Mouse (Mus musculus) heart, postnatal 14 days (tissue): ENCODE measurements around the gene Pigl. TPM values are rescaled to one million over a fixed set of nuclear protein-coding genes. Genes with fewer than 3 reads are reported as not detected.
"Not testable (repeated sequence)": the region's sequence is repeated elsewhere in the genome, so short reads cannot be mapped to it uniquely, and the experiment has no call there.

ENCODE experiments used
- DNase-seq, 2 experiments: peaks; one replicate each; pipeline ENCODE4 v3.0.0; 2021 to 2022
- intact Hi-C: fragments of 180-260 bp; cut with DNase I; formaldehyde crosslinking; loops from one replicate; pipeline ENCODE4 v1.15.1; 2025
- long read RNA-seq, 2 experiments: library from polyadenylated mRNA; stranded (forward); transcript quantifications; one replicate each; pipeline ENCODE4 v2.0.0; 2021
- total RNA-seq, 2 experiments: library from RNA; stranded (reverse); gene quantifications; 2 replicates each; pipeline ENCODE4 v1.2.3; 2021

Pigl gene
- total RNA-seq: 1 to 10 TPM; 3.8 to 4.3 TPM
- long read RNA-seq, experiment 1, partial matches to known transcripts: 0 of 9 reads
- long read RNA-seq, experiment 1, other reads (novel, unspliced or antisense): 8 of 9 reads
- long read RNA-seq, experiment 2, partial matches to known transcripts: 0 of 5 reads
- long read RNA-seq, experiment 2, other reads (novel, unspliced or antisense): 4 of 5 reads

DNA sequence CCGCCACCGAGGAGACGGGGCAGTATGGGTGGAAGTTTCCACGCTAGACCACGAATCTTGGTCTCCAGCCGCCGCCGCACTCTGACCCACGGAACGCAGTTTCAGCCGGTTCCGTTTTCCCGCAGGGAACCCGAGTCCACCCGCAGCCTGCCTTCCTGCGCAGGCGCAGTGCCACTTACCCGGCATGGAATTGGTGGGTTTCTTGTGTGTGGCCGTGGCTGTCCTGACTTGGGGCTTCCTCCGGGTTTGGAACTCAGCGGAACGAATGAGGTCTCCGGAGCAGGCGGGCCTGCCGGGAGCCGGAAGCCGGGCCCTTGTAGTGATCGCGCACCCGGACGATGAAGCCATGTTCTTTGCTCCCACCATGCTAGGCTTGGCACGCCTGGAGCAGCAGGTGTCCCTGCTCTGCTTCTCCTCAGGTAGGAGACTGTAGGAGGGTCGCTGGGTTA is at the start of gene Pigl, which contains the start of gene Ncor1:
TSS of gene Pigl (plus strand) at position 185 of the 449 bp plus-strand sequence.
TSS of gene Ncor1 (minus strand) at position 266 of the 449 bp plus-strand sequence.
- peak; percentile 84 to 85 for DNase-seq
- intact Hi-C loops: loop anchor here (1.0 to 5.0 kb wide), 2 partner anchors 38 to 94 kb away; partner anchors contain the start of gene Ubb

DNA sequence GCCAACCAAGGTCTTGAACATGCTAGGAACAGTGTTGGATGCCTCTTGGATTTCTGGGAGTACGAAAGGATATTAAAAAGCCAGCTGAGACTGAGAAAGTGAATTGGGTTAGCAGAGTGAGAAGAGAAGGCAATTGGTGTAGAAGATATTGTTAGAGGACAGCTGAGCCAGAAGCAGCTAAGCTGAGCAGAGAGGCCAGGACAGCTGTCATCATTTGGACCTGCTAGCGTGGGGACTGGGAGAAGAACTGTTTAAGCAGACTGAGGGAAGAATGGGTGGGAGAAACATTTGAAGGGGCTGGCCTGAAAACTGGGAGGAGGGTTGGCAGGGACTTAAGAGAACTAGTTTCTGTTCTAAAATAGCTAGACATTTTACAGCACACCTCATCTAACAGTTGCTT is 49.4 kb upstream of the Pigl start:
- intact Hi-C loops: no loop called here
- no peak for DNase-seq

DNA sequence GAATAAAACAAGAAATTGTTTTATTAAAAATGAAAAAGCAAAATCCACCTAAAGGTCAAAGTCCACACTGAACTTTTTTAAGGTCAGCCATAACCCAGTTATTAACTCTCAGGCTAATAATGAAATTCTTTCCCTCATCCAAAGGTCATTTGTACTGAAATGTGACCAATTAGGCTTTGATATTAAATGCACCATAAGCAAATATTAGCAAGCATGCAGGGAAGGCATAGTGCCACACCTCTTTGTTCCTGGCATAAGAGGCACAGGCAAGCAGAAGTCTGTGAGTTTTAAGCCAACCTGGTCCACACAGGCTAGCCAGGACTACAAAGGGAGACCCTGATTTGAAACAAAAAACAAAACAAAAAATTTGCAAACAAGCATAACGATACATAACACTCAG is 48.6 kb upstream of the Pigl start:
- DNase-seq: no peak
- intact Hi-C loops: no loop called here

DNA sequence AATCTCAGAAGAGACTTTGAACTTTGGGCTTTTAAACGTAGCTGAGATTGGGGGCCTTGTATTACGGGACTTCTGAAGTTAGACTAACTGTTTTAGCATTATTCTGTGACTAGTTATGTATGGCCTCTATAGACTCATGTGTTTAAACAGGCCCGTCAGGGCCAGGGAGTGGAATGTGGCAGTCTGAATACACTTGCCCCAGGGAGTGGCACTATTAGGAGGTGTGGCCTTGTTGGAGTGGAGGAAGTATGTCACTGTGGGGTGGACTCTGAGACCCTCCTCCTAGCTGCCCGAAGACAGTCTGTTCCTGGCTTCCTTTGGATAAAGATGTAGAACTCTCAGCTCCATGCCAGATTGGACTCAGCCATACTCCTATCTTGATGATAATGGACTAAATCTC is 43.2 kb upstream of the Pigl start:
- DNase-seq: no peak
- intact Hi-C loops: no loop called here

DNA sequence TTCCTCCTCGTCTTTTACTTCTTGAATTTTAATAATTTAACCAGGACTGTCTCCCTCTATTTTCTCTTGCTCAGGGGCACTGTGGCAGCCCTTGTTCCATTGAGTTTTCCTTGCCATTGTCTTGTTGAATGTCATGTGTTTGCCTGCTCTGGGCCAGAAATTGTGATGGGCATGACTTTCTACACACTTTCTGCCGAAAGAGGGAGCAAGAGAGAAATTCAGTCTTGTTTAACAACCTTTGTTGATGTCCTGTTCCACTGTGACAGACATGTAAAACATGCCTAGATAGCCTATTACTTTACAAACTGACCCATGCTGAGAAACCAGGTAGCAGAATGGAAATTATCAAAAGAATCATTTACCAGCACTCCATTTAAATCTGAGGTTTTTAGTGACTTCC is 33.7 kb upstream of the Pigl start:
- DNase-seq: no peak
- intact Hi-C loops: no loop called here

DNA sequence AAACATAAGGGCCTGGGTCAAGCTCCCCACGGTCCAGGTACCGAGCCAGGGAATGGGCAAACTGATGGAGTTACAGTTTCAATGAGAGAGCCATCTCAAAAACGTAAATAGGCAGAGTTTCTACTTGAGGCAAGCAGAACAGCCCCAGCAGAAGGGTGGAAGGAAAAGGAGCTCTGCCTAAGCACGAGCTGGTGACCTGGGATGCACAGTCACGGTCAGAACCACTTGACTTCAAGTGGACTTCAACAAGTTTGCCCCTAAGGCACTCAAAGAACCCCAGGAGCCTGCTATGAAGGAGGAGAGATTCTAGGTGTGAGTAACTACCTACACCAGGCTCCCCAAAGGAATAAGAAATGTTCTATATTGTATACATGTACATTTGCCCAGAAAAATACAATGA is 32.0 kb upstream of the Pigl start:
- intact Hi-C loops: no loop called here
- DNase-seq: no peak

DNA sequence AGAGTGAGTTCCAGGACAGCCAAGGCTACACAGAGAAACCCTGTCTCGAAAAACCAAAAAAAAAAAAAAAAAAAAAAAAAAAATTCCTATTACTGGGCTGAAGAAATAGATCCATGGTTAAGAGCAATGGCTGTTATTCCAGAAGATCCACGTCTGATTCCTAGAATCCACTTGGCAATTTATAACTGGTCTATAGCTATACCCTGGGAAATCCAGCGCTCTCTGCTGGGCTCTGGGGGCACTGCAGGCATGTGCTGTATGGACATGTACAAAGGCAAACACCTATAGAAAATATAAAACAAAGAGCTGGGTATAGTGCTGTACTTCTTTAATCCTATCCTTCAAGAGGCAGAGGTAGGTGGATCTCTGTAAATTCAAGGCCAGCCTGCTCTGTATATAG is 31.2 kb upstream of the Pigl start:
- intact Hi-C loops: no loop called here
- peak in 1 of 2 experiments; percentile 28 for DNase-seq

DNA sequence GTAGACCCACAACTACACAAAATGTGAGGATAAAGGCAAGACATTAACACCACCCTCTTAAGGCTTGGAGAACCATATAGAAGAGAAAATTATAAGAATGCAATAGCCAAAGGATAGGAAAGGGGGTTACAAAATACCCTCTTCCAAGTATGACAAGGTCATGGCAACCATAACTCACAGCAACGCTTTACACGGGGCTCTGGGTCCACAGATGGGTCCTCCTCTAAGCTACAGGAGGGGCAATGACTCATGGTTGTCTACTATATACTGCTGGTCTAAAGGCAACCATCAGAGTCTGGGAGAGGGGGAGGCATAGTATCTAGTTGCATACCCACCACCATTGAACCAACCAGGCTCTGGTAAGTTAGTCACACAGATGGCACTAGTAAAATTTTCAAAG is 26.0 kb upstream of the Pigl start:
- no peak for DNase-seq
- intact Hi-C loops: no loop called here

DNA sequence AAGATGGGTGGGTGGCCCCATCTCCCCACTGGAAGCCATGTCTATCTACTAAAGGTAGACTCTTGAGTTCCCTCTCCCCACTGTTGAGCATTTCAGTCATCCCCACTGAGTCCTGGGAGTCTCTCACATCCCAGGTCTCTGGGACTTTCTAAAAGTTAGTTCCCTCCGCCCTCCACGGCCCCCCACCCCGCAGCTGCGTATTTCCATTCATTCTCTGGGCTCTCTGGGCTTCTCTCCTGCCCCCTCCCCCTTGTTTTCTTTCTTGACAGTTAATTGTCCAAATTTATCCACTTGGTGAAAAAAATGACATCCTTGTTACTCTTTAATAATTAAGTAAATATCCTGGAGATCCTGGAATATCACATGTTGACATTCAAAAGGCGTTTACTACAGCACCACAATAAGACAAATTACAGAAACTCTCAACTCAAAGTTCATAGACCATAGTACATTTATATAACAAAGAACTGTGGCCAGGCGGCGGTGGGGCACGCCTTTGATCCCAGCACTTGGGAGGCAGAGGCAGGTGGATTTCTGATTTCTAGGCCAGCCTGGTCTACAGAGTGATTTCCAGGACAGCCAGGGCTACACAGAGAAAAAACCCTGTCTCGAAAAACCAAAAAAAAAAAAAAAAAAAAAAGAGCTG is 17.5 kb upstream of the Pigl start:
- DNase-seq: no peak
- intact Hi-C loops: no loop called here

DNA sequence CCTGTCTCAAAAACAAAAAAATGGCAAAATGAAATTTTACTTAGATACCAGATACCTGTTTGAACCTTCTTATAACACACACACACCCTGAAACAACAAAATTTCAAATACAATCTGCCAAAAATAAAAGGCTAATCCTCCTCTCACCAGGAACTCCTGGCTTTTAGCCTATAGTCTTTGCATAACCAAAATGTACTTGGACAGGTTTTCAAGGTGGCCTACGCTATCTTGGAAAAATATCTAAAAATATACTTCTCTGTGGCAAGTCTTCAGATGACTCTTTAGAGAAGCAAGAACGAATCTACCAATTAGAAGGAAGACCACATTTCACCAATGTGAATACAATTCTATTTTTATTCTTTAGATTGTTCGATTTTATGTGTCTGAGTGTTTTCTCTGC is 12.5 kb upstream of the Pigl start:
- no peak for DNase-seq
- intact Hi-C loops: no loop called here

DNA sequence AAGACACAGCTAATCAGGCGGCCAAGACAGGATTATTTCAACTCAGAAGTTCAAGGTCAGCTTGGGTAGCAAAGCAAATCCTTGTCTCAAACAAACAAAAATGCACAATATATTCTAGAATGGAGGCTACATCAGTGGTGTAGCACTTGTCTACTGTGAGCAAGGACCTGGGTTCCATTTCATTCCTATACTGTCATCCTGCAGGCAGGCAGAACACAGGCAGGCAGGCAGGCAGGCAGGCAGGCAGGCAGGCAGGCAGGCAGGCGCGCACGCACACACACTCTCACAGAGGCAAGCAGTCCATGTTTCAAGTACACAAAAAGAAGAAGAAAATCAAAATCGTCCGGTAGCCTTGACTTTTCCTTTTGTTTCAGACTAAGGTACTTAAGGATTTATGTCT is 9.3 kb upstream of the Pigl start:
- intact Hi-C loops: no loop called here

DNA sequence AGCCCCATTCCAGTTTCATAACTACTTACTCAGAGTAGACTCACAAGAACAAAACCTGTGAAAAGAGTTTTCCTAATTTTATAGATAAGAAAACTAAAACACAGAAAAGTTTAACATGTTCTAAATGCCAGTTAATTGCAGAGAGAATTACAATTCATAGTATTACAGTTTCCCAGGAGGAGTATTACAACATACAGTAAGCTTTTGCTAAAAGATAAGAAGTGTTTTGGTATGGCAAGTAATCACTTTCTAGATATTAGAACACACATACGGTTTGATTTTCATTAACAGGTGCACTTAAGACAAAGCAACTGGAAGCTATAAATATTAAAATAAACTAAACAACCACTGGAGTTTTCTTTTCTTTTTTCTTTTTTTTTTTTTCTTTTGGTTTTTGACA is 3.1 kb upstream of the Pigl start:
- DNase-seq: no peak
- intact Hi-C loops: loop anchor here (5.0 kb wide), 1 partner anchor 97 kb away; the partner anchor contains the start of gene Ubb

More for the DNA sequence above, 9.3 kb upstream of the Pigl start:
- no peak for DNase-seq

DNA sequence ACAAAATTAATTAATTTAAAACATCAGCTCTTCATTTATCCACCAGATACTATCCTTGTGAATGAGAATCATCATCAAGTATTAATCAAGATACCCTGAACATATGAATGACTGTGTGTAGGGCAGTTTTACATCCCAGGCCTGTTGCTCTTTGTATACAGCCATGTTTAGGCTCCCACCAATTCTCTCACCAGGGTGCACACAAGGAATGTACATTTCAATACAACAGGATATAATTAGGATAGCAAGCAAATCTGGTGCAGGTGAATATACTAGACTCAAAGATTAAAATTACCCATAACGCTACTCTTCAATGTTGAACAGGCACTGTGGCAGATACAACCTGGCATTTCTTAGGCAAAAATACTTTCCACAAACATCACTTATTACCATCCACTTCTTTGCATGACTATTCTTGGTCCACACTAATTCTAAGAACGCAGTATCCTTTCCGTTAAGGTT is 2.2 kb upstream of the Pigl start:
- intact Hi-C loops: loop anchor here (5.0 kb wide), 1 partner anchor 96 kb away; the partner anchor contains the start of gene Ubb

DNA sequence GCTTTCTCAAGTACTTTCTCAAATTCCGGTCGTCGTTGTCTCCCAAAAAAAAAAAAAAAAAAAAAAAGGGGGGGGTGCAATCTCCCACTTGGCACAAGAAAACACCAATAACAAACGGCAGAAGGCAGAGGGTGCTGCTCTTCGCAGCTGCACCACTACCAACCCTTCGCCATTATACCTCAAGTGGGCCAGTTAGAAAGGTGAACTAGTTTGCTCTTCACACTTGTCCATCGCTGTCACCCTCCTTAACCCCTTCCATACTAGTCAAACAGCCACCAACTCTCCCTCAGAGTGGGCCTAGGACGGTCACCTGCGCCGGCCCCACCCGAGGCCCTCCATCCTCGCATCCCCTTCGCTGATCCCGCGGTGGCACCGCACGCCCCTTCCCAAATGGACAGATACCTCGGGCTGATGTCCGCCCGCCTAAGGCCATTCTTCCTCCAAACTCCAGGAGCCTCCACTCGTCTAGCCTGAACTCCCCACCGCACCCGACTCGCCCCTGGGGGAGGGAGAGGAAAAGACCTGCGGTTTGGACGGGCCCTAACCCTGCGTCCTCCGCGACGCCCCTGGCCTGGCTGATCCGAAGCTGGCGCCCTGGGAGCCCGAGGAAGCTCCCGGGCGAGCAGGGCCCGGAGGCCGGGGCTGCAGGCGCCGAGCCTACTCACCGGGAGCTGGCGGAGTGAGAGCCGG is 1.6 kb upstream of the Pigl start:
- intact Hi-C loops: loop anchor here (5.0 kb wide), 1 partner anchor 96 kb away; the partner anchor contains the start of gene Ubb

More for the DNA sequence above, 2.2 kb upstream of the Pigl start:
- no peak for DNase-seq

DNA sequence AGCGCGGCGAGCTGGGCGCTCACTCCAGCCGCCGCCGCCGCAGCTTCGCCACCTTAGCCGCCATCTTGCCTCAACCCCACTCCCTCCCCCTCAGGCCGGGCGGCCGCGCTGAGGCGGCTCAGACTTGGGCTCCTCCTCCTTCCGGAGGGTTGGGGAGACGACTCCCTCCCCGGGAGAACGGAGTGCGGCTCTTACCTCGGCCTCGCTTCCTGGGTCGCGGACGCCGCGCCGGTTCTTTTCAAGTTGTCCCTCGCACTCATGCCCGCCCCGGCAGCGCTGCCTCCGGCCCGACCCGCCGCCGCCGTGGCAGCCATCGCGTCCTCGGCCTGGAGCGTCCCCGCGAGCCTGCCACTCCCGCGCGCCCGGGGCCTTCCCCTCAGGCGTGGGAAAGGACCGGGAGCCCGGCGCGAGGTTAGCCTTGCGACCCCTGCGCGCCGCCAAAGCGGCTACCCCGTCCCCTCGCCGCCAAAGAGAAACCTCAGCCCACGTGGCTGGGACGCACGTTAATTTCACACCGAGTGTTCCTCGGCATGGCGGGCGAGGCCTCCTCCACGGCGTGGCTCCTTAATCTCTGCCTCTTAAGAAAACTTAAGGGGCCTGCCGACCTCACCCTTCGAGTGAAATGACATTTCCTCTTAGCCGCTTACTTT is 894 bp upstream of the Pigl start:
- intact Hi-C loops: loop anchor here (5.0 kb wide), 1 partner anchor 95 kb away; the partner anchor contains the start of gene Ubb
- peak; percentile 91 for DNase-seq

More for the DNA sequence above, 1.6 kb upstream of the Pigl start:
- peak in 1 of 2 experiments; percentile 53 for DNase-seq

DNA sequence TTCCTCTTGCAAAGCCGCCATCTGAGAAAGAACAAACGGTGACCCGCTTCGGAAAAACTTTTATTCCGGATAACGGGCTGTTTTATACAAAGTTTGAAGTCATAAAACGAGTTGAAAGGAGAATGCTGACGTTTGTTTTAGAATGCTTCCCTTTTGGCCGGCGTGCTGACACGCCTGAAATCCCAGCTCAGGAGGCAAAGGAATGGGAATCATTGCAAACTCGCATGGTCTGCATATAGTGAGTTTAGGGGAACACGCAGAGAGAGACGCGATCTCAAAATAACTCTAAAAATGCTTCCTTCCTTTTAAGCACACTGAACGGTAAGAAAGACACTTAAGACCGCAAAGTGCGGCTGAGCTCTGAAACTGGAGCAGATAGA is 379 bp upstream of the Pigl start:
- DNase-seq: no peak

DNA sequence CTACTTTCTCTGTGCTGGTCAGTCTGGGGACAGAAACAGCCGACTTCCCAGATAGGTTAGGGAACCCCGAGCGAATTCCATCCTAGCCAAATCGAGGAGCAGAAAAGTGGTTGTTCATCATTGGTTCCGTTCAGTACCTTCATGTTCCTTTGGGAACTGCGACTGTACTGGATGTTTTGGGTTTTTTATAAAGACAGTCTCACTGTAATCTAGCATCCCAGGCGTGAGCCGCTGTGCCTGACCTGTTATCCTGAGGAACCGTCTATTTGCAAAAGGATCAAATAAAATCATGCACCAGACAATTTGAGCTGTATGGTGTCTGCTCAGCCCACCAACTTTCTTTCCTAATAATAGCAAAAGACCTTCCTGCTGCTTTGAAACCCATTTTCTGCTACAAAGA is 520 bp downstream of the Pigl start:
- DNase-seq: no peak
- intact Hi-C loops: loop anchor here (1.0 to 5.0 kb wide), 2 partner anchors 38 to 94 kb away; partner anchors contain the start of gene Ubb

More for the DNA sequence above, 379 bp upstream of the Pigl start:
- intact Hi-C loops: loop anchor here (1.0 to 5.0 kb wide), 2 partner anchors 38 to 94 kb away; partner anchors contain the start of gene Ubb

DNA sequence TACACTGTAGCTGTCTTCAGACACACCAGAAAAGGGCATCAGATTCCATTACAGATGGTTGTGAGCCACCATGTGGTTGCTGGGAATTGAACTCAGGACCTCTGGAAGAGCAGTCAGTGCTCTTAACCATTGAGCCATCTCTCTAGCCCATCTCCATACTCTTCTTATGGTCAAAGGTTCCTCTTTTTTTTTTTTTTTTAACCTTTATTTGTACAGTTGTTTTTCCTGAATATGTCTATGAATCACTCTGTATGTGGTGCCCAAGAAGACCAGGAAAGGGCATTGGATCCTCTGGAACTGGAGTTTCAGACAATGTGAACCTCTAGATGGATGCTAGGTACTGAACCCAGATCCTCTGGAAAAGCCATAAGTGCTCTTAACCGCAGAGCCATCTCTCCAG is 4.3 kb downstream of the Pigl start:
- intact Hi-C loops, DNase-seq: not testable (repeated sequence)

DNA sequence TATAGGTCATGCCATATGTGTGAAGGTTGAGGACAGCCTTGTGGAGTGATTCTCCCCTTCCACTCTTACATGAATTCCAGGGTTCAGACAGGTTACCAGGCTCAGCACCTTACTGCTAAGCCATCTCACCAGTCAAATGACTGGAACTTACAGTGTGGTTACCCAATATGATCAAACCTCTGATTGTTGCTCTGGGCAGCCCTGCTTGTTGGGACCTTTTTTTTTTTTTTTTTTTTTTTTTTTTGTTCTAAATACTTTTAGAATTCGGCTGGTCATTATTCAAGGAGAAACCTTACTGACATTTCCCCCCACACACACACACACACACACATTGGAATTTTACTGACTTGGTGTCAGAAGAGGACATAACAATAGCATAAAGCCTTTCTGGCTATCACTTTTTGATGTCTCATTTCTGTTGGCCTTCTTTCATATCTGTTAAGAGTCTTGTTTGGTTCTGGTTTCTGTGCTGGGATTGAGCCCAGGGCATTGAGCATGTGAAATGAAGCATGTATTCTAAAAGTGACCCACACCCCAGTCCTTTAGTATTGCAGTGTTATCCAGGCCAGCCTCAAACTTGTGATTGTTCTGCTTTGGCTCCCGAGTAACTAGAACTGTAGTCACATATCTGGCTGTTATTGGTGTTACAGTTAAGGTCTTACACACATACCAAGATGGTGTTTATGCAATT is 5.1 kb downstream of the Pigl start:
- intact Hi-C loops: no loop called here
- DNase-seq: no peak

DNA sequence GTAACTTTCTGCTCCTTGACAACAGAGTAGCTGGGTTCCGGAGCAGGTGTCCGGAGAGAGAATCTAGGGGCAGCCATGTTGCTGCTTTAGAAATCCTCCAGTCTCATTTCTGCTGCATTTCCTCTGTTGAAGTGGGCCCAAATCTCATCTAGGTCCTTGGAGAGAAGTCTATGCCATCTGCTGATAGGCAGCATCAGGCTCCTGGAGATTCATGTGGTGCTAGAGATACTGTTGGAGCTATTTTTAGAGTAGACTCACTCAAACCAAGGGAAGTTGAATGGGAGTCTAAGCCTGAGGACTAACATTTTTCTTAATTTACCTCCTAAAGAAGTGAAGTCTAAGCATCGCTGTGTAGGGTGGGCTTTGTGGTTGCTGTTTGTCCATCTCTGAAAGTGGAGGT is 6.4 kb downstream of the Pigl start:
- DNase-seq: no peak
- intact Hi-C loops: no loop called here
